Mouse (Mus musculus) ES-E14 (cell line): ENCODE data around the gene Tbc1d2.

Experiments used
- MAFK ChIP-seq: IDR thresholded peaks from 2 replicates; pipeline ENCODE4 v1.6.1; 2014; ENCODE audit warnings: mild to moderate bottlenecking, low read depth, low read length, inconsistent platforms; ENCODE audit not compliant: insufficient read depth
- ZC3H11A ChIP-seq: IDR thresholded peaks from 2 replicates; pipeline ENCODE4 v1.6.1; 2012; ENCODE audit warnings: low read depth, mild to moderate bottlenecking, inconsistent platforms, low read length, borderline replicate concordance
- ZNF384 ChIP-seq: IDR thresholded peaks from 2 replicates; pipeline ENCODE4 v1.6.1; 2012; ENCODE audit warnings: low read depth, low read length, inconsistent platforms

- TF ChIP-seq ZC3H11A (no peak), ZNF384 (no peak), MAFK (no peak)
Measured at GRCm38 (mm10) chr4:46571744-46572143, 78.3 kb downstream of the Tbc1d2 start.
